29 mouse cellular contexts compared by ENCODE assay signal in the genomic region with DNA sequence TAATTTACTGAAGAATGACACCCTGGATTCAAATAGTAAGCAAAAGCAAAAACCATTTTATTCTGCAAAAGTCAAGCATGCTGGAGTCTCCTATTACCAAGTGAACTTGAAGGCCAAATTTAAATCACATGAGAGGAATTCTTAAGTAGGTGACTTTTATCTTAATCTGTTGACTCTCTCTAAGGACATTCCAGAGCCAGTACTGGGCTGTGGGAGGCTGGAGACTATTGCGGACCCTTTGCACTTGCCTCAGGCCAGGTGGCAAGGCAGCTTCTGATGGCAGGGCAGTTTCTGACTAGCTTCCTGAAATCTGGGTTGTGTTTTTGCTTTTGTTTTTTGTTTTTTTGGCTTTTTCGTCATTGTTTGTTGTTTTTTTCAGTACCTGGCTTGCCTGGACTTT.
"Had no signal": no experiment of that assay in that cellular context is flagged by ENCODE, and none has a peak within 500 bp of the region (broad histone marks: within the 10 kb centered on the region; RNA-seq: fewer than 3 reads in every experiment).

No protein-coding gene starts in this region.

- H3K4me2 ChIP-seq: limb, embryonic 12.5 days; limb, embryonic 13.5 days; limb, embryonic 15.5 days; liver, embryonic 11.5 days; liver, embryonic 12.5 days; liver, embryonic 13.5 days; liver, embryonic 15.5 days; lung, embryonic 15.5 days; midbrain, embryonic 11.5 days; midbrain, embryonic 12.5 days; midbrain, embryonic 13.5 days; midbrain, embryonic 15.5 days; neural tube, embryonic 12.5 days; neural tube, embryonic 13.5 days had no signal

- H3K9me3 ChIP-seq: limb, embryonic 10.5 days; limb, embryonic 12.5 days; limb, embryonic 13.5 days; limb, embryonic 15.5 days; liver, embryonic 13.5 days; liver, embryonic 15.5 days; lung, embryonic 15.5 days; midbrain, embryonic 10.5 days; midbrain, embryonic 13.5 days; midbrain, embryonic 15.5 days; neural tube, embryonic 12.5 days; neural tube, embryonic 13.5 days had no signal

- H3K9ac ChIP-seq: limb, embryonic 12.5 days; limb, embryonic 13.5 days; limb, embryonic 15.5 days; liver, embryonic 12.5 days; liver, embryonic 13.5 days; liver, embryonic 14.5 days; liver, embryonic 15.5 days; liver, postnatal 0 days; lung, embryonic 15.5 days; midbrain, embryonic 12.5 days; midbrain, embryonic 13.5 days; midbrain, embryonic 15.5 days; neural tube, embryonic 12.5 days; neural tube, embryonic 13.5 days had no signal

- ATAC-seq: liver, embryonic 12.5 days; liver, postnatal 0 days; midbrain, embryonic 13.5 days; midbrain, embryonic 15.5 days; midbrain, embryonic 16.5 days had no signal

- H3K4me3 ChIP-seq: left cerebral cortex, adult 2 months; limb, embryonic 10.5 days; limb, embryonic 12.5 days; limb, embryonic 13.5 days; limb, embryonic 15.5 days; liver, embryonic 12.5 days; liver, embryonic 13.5 days; liver, embryonic 15.5 days; lung, embryonic 15.5 days; megakaryocyte, embryonic 14.5 days; midbrain, embryonic 10.5 days; midbrain, embryonic 12.5 days; midbrain, embryonic 13.5 days; midbrain, embryonic 15.5 days; myocyte; neural tube, embryonic 12.5 days; neural tube, embryonic 13.5 days had no signal

- DNase-seq: left cerebral cortex, postnatal 4 days; liver; liver, embryonic 13.5 days; liver, postnatal 0 days; lung, adult 18-20 months; lung, postnatal 10 days; lung, postnatal 36 days; midbrain, embryonic 14.5 days had no signal

- H3K36me3 ChIP-seq: limb, embryonic 10.5 days; limb, embryonic 12.5 days; limb, embryonic 13.5 days; limb, embryonic 15.5 days; liver, embryonic 12.5 days; liver, embryonic 13.5 days; liver, embryonic 15.5 days; lung, embryonic 15.5 days; midbrain, embryonic 10.5 days; midbrain, embryonic 12.5 days; midbrain, embryonic 13.5 days; midbrain, embryonic 15.5 days; neural tube, embryonic 12.5 days; neural tube, embryonic 13.5 days had no signal

- H3K27me3 ChIP-seq: limb, embryonic 12.5 days; limb, embryonic 13.5 days; limb, embryonic 15.5 days; liver, embryonic 12.5 days; liver, embryonic 13.5 days; liver, embryonic 15.5 days; lung, embryonic 15.5 days; megakaryocyte, embryonic 14.5 days; midbrain, embryonic 12.5 days; midbrain, embryonic 13.5 days; midbrain, embryonic 15.5 days; neural tube, embryonic 12.5 days; neural tube, embryonic 13.5 days had no signal

- H3K4me1 ChIP-seq: limb, embryonic 10.5 days; limb, embryonic 12.5 days; limb, embryonic 13.5 days; limb, embryonic 15.5 days; liver, embryonic 12.5 days; liver, embryonic 13.5 days; liver, embryonic 15.5 days; lung, embryonic 15.5 days; megakaryocyte, embryonic 14.5 days; midbrain, embryonic 10.5 days; midbrain, embryonic 12.5 days; midbrain, embryonic 13.5 days; midbrain, embryonic 15.5 days; neural tube, embryonic 12.5 days; neural tube, embryonic 13.5 days had no signal

- H3K27ac ChIP-seq: left cerebral cortex, adult 2 months; limb, embryonic 10.5 days; limb, embryonic 12.5 days; limb, embryonic 13.5 days; limb, embryonic 15.5 days; liver, embryonic 12.5 days; liver, embryonic 13.5 days; liver, embryonic 14.5 days; liver, embryonic 15.5 days; lung, embryonic 15.5 days; macrophage; midbrain, embryonic 10.5 days; midbrain, embryonic 12.5 days; midbrain, embryonic 13.5 days; midbrain, embryonic 15.5 days; neural tube, embryonic 12.5 days; neural tube, embryonic 13.5 days had no signal
